Mouse (Mus musculus): ENCODE measurements at regions not wholly inside any gene's neighbourhood (a gene's known extent, or its start where the extent isn't known, plus 50 kb on each side); places are given as distances from the start of the nearest gene placed in this dataset.

DNA sequence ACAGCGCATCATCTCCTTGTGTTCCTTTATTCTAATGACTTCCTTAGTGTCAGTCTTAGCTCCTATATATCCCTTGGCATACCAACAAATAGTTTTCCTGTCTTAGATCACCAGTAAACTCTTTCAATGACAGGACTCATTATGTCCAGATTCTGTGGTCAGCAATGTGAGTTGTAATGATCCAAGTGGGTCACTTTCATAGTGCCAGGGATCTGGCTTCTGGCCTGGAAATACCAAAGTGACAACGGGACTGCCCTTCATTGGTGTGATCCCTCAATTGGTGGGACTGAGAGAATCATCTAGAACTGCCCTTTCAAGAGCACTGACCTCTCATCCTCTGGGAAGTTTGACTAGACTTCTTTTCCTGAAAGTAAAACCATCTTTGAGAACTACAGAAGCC lies 494.7 kb upstream of the A1bg start:
- TF ChIP-seq CTCF (IDR thresholded peaks at IDR 0.05; ENCODE audit: control insufficient read depth, insufficient read depth, low read length) (no peak), POLR2A (IDR thresholded peaks at IDR 0.05; ENCODE audit: borderline replicate concordance, control insufficient read depth, low read depth, low read length) (no peak)
